In the genomic region with DNA sequence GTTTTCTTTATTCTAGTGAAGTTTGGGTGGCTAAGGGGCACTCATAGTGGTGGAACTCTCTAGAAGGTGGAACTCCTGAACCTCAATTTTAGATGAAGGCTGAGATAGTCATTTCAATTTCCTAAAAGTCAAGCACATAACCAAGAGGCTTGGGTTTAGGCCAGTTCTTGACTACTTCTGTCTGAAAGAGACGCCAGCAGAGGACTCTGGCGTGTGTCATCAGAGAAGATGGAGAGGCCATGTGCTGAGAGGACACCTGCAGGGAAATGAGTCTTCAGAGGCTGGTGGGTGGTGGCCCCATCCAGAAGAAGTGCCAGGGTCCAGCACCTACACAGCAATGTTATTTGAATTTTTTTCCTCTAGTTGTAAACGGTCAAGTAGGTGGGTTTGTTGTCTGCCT, we compare ENCODE assay signal across 24 mouse cellular contexts. TPM values are rescaled to one million over a fixed set of nuclear protein-coding genes. Genes with fewer than 3 reads are reported as not detected.
A peak's percentile ranks its signal among the peaks of the same experiment; 100 is the strongest.
DNase-seq lines count a peak whose midpoint lies in the region; ATAC-seq lines count a peak whose summit lies in the region.
"Had no signal": no experiment of that assay in that cellular context is flagged by ENCODE, and none has a peak within 500 bp of the region (broad histone marks: within the 10 kb centered on the region; RNA-seq: fewer than 3 reads in every experiment).

No protein-coding gene starts in this region.

- no peak overlapping the region for H3K9ac ChIP-seq in forebrain, embryonic 16.5 days (replicated peaks; ENCODE audit: low read depth, low read length)
- H3K9ac ChIP-seq in forebrain, embryonic 11.5 days (ENCODE audit: low read length) = no peak overlapping the region
- H3K9ac ChIP-seq in midbrain, embryonic 11.5 days (ENCODE audit: low read length) = no peak overlapping the region
- H3K9ac ChIP-seq in midbrain, embryonic 13.5 days (replicated peaks) = no peak overlapping the region
- H3K9ac ChIP-seq: embryonic facial prominence, embryonic 13.5 days; heart, embryonic 13.5 days; hindbrain, embryonic 12.5 days; hindbrain, embryonic 15.5 days had no signal

- no peak overlapping the region for H3K4me2 ChIP-seq in forebrain, embryonic 16.5 days (ENCODE audit: low read length)
- no peak overlapping the region for H3K4me2 ChIP-seq in forebrain, embryonic 11.5 days (ENCODE audit: low read depth, low read length, severe bottlenecking)
- no peak overlapping the region for H3K4me2 ChIP-seq in midbrain, embryonic 11.5 days
- no peak overlapping the region for H3K4me2 ChIP-seq in midbrain, embryonic 13.5 days (replicated peaks)
- H3K4me2 ChIP-seq: embryonic facial prominence, embryonic 13.5 days; heart, embryonic 13.5 days; hindbrain, embryonic 12.5 days; hindbrain, embryonic 15.5 days had no signal

- H3K9me3 ChIP-seq in forebrain, embryonic 16.5 days (ENCODE audit: control insufficient read depth, low read length) = no peaks in the 10 kb centered on the region
- H3K9me3 ChIP-seq in forebrain, embryonic 11.5 days (ENCODE audit: control insufficient read depth, low read length) = no peaks in the 10 kb centered on the region
- H3K9me3 ChIP-seq in midbrain, embryonic 11.5 days (ENCODE audit: control insufficient read depth, low read length) = no peaks in the 10 kb centered on the region
- H3K9me3 ChIP-seq in midbrain, embryonic 13.5 days = no peaks in the 10 kb centered on the region
- H3K9me3 ChIP-seq: embryonic facial prominence, embryonic 10.5 days; embryonic facial prominence, embryonic 13.5 days; heart, embryonic 10.5 days; heart, embryonic 13.5 days; hindbrain, embryonic 12.5 days; hindbrain, embryonic 15.5 days had no signal

- H3K27ac ChIP-seq in forebrain, embryonic 16.5 days (ENCODE audit: low read length) = no peak overlapping the region
- H3K27ac ChIP-seq in forebrain, embryonic 11.5 days (ENCODE audit: low read depth, low read length) = no peak overlapping the region
- no peak overlapping the region for H3K27ac ChIP-seq in midbrain, embryonic 11.5 days (ENCODE audit: low read depth, low read length)
- no peak overlapping the region for H3K27ac ChIP-seq in midbrain, embryonic 13.5 days
- H3K27ac ChIP-seq: embryonic facial prominence, embryonic 10.5 days; embryonic facial prominence, embryonic 13.5 days; heart, adult 2 months; heart, embryonic 10.5 days; heart, embryonic 13.5 days; hindbrain, embryonic 12.5 days; hindbrain, embryonic 15.5 days had no signal

- WGBS in forebrain, embryonic 16.5 days = 86% methylated on average over 3 of the region's 3 CpGs
- 94% methylated on average over 3 of the region's 3 CpGs for WGBS in forebrain, embryonic 11.5 days
- 95% methylated on average over 3 of the region's 3 CpGs for WGBS in midbrain, embryonic 11.5 days
- WGBS in midbrain, embryonic 13.5 days = 93% methylated on average over 3 of the region's 3 CpGs

- H3K4me3 ChIP-seq in forebrain, embryonic 16.5 days (replicated peaks; ENCODE audit: low read length) = no peak overlapping the region
- H3K4me3 ChIP-seq in forebrain, embryonic 11.5 days (ENCODE audit: low read depth, low read length) = no peak overlapping the region
- H3K4me3 ChIP-seq in midbrain, embryonic 11.5 days (ENCODE audit: low read depth, low read length) = no peak overlapping the region
- H3K4me3 ChIP-seq in midbrain, embryonic 13.5 days (replicated peaks) = no peak overlapping the region
- H3K4me3 ChIP-seq: embryonic facial prominence, embryonic 10.5 days; embryonic facial prominence, embryonic 13.5 days; erythroblast, embryonic 14.5 days; heart, adult 2 months; heart, embryonic 10.5 days; heart, embryonic 13.5 days; hindbrain, embryonic 12.5 days; hindbrain, embryonic 15.5 days had no signal

- no peaks in the 10 kb centered on the region for H3K36me3 ChIP-seq in forebrain, embryonic 16.5 days (ENCODE audit: control insufficient read depth, insufficient read depth)
- H3K36me3 ChIP-seq in forebrain, embryonic 11.5 days (ENCODE audit: control insufficient read depth, insufficient read depth, low read length) = no peaks in the 10 kb centered on the region
- no peaks in the 10 kb centered on the region for H3K36me3 ChIP-seq in midbrain, embryonic 11.5 days (ENCODE audit: control insufficient read depth, insufficient read depth, low read length)
- no peaks in the 10 kb centered on the region for H3K36me3 ChIP-seq in midbrain, embryonic 13.5 days
- H3K36me3 ChIP-seq: embryonic facial prominence, embryonic 10.5 days; embryonic facial prominence, embryonic 13.5 days; heart, embryonic 10.5 days; heart, embryonic 13.5 days; hindbrain, embryonic 12.5 days; hindbrain, embryonic 15.5 days had no signal

- 0 out of 2 replicates have a peak, but pooled peaks have one; percentile 37 for ATAC-seq in cerebellum, adult (ENCODE audit: insufficient number of reproducible peaks, low FRiP score, low TSS enrichment)
- 0 out of 2 replicates have a peak, but pooled peaks have one; percentile 27 for ATAC-seq in forebrain, embryonic 16.5 days
- no peak for ATAC-seq in forebrain, embryonic 11.5 days (replicated peaks; ENCODE audit: low FRiP score)
- ATAC-seq in midbrain, embryonic 11.5 days (ENCODE audit: low FRiP score) = no peak
- no peak for ATAC-seq in midbrain, embryonic 13.5 days
- ATAC-seq: activated CD4-positive, CD25-positive, alpha-beta regulatory T cell, adult 4 months; intestine, postnatal 0 days had no signal

- H3K4me1 ChIP-seq in forebrain, embryonic 16.5 days (replicated peaks; ENCODE audit: control insufficient read depth, insufficient read depth, low read length) = peaks cover 26% of the 10 kb centered on the region
- 0 out of 2 replicates have a peak, but pooled peaks cover 5% of the 10 kb centered on the region for H3K4me1 ChIP-seq in forebrain, embryonic 11.5 days (replicated peaks; ENCODE audit: control insufficient read depth, insufficient read depth, low read length)
- H3K4me1 ChIP-seq in midbrain, embryonic 11.5 days (ENCODE audit: control insufficient read depth, insufficient read depth, low read length) = 0 out of 2 replicates have a peak, but pooled peaks cover 2% of the 10 kb centered on the region
- H3K4me1 ChIP-seq in midbrain, embryonic 13.5 days (replicated peaks) = peaks cover 44% of the 10 kb centered on the region
- H3K4me1 ChIP-seq: embryonic facial prominence, embryonic 13.5 days; heart, embryonic 10.5 days; heart, embryonic 13.5 days had no signal

- no peak for DNase-seq in cerebellum, adult 11 months
- DNase-seq in cerebellum, adult 9-11 months = peak; percentile 62
- no peak for DNase-seq in cerebellum, adult 8-10 months
- DNase-seq in forebrain, embryonic 11.5 days (ENCODE audit: low spot score) = no peak
- peak; percentile 72 for DNase-seq in midbrain, embryonic 11.5 days (ENCODE audit: low spot score, missing footprints)
- DNase-seq: adrenal gland, adult 8-10 months; adrenal gland, postnatal 25 days; embryo, embryonic 11 days; gastrocnemius, postnatal 25 days; heart, adult 2 months; heart, postnatal 14 days; kidney, adult 2 months had no signal

- H3K27me3 ChIP-seq in forebrain, embryonic 16.5 days (replicated peaks; ENCODE audit: control insufficient read depth, insufficient read depth, low read length) = no peaks in the 10 kb centered on the region
- H3K27me3 ChIP-seq in forebrain, embryonic 11.5 days (ENCODE audit: control insufficient read depth, insufficient read depth, low read length) = no peaks in the 10 kb centered on the region
- no peaks in the 10 kb centered on the region for H3K27me3 ChIP-seq in midbrain, embryonic 11.5 days (ENCODE audit: control insufficient read depth, insufficient read depth, low read length)
- H3K27me3 ChIP-seq in midbrain, embryonic 13.5 days = no peaks in the 10 kb centered on the region
- H3K27me3 ChIP-seq: embryonic facial prominence, embryonic 13.5 days; heart, embryonic 13.5 days; hindbrain, embryonic 12.5 days; hindbrain, embryonic 15.5 days had no signal

RNA-seq across cellular contexts. Expression of a gene that starts 42.8 kb away (rescaled TPM):
- polyA plus RNA-seq in forebrain, embryonic 16.5 days (2015; fragmentation: Nextera tagmentation; extraction: Ambion mirVana) = 173 and 180 TPM in 2 replicates
- polyA plus RNA-seq in forebrain, embryonic 11.5 days (2014; fragmentation: Nextera tagmentation; extraction: Ambion mirVana) = 88.9 and 90.1 TPM in 2 replicates
- 96.2 and 96.4 TPM in 2 replicates for polyA plus RNA-seq in midbrain, embryonic 11.5 days (2014; fragmentation: Nextera tagmentation; extraction: Ambion mirVana)
- polyA plus RNA-seq in midbrain, embryonic 13.5 days (2015; fragmentation: Nextera tagmentation; extraction: Ambion mirVana) = 180 and 183 TPM in 2 replicates
- polyA plus RNA-seq: erythroblast, embryonic 14.5 days had no signal

Comparison
In these comparisons a context has a peak if more than half of its experiments do, and no peak if none do; other contexts are left out.
1. ATAC-seq: peak in cerebellum, adult (single experiment) and forebrain, embryonic 16.5 days (single experiment); none in forebrain, embryonic 11.5 days (single experiment), midbrain, embryonic 11.5 days (single experiment) and midbrain, embryonic 13.5 days (single experiment).
2. DNase-seq: peak in cerebellum, adult 9-11 months (single experiment) and midbrain, embryonic 11.5 days (single experiment); none in cerebellum, adult 11 months (single experiment), cerebellum, adult 8-10 months (single experiment) and forebrain, embryonic 11.5 days (single experiment).